Mouse (Mus musculus) megakaryocyte progenitor cell, adult 5-6 weeks (primary cell): ENCODE data around the gene Shcbp1l. TPM values are rescaled to one million over a fixed set of nuclear protein-coding genes. Genes with fewer than 3 reads are reported as not detected.
"Not testable (repeated sequence)": the region's sequence is repeated elsewhere in the genome, so short reads cannot be mapped to it uniquely, and the experiment has no call there.

Experiments used
- ATAC-seq: replicated peaks from 2 replicates; pipeline ENCODE4 v1.8.0; 2016; ENCODE audit warnings: mild to moderate bottlenecking, moderate TSS enrichment, inconsistent platforms; ENCODE audit not compliant: poor library complexity
- total RNA-seq, 2 experiments: library from RNA; stranded (forward) in 1 of 2; stranded (reverse) in 1 of 2; fragments of 157-497, 149-512 nt in 1 of 2; fragments of 200-1000 nt in 1 of 2; gene quantifications; 2 replicates each; pipeline versions ENCODE4 v1.2.3 to v1.2.4; 2015 to 2017

Gene Shcbp1l
- total RNA-seq, 2 experiments from 2014 or later: 0.46 to 0.94 TPM

GRCm38 (mm10) chr1:153417805-153418204, 7.2 kb upstream of the Shcbp1l start:
- ATAC-seq: not testable (repeated sequence)

- peak; percentile 79 for ATAC-seq
Observed at GRCm38 (mm10) chr1:153424271-153424670, 691 bp upstream of the Shcbp1l start.

- no peak for ATAC-seq
Observed at GRCm38 (mm10) chr1:153431158-153431557, 6.2 kb downstream of the Shcbp1l start.

- ATAC-seq: peak; percentile 76
Observed at GRCm38 (mm10) chr1:153431701-153432100, 6.7 kb downstream of the Shcbp1l start.

- no peak for ATAC-seq
Observed at GRCm38 (mm10) chr1:153432329-153432728, 7.4 kb downstream of the Shcbp1l start.

GRCm38 (mm10) chr1:153433851-153434589, 9.1 kb downstream of the Shcbp1l start:
- peak; percentile 65 for ATAC-seq

GRCm38 (mm10) chr1:153437536-153437935, 12.6 kb downstream of the Shcbp1l start:
- ATAC-seq: no peak

GRCm38 (mm10) chr1:153440752-153441151, 15.8 kb downstream of the Shcbp1l start:
- ATAC-seq: no peak

- ATAC-seq: no peak
Observed at GRCm38 (mm10) chr1:153441656-153442055, 16.7 kb downstream of the Shcbp1l start.

- ATAC-seq: peak; percentile 62
Observed at GRCm38 (mm10) chr1:153443019-153443418, 18.1 kb downstream of the Shcbp1l start.

- peak; percentile 70 for ATAC-seq
Observed at GRCm38 (mm10) chr1:153443632-153444031, 18.7 kb downstream of the Shcbp1l start.

- no peak for ATAC-seq
Observed at GRCm38 (mm10) chr1:153446120-153446831, 21.3 kb downstream of the Shcbp1l start.

GRCm38 (mm10) chr1:153451237-153452154, 26.5 kb downstream of the Shcbp1l start:
- ATAC-seq: peak; percentile 88

GRCm38 (mm10) chr1:153453146-153453642, 28.2 kb downstream of the Shcbp1l start:
- no peak for ATAC-seq

- no peak for ATAC-seq
Observed at GRCm38 (mm10) chr1:153456137-153456536, 31.2 kb downstream of the Shcbp1l start.

- ATAC-seq: no peak
Observed at GRCm38 (mm10) chr1:153461796-153462195, 36.8 kb downstream of the Shcbp1l start.

GRCm38 (mm10) chr1:153479296-153479695, 54.3 kb downstream of the Shcbp1l start:
- ATAC-seq: no peak

- ATAC-seq: peak; percentile 93
Observed at GRCm38 (mm10) chr1:153480386-153481024, 55.5 kb downstream of the Shcbp1l start.

- no peak for ATAC-seq
Observed at GRCm38 (mm10) chr1:153481025-153481412, 56.1 kb downstream of the Shcbp1l start.

- no peak for ATAC-seq
Observed at GRCm38 (mm10) chr1:153485201-153485796, 60.3 kb downstream of the Shcbp1l start.
